ENCODE assay signal across 8 mouse cellular contexts in genomic region chr10:75517758-75518143, GRCm38 (mm10). TPM values are rescaled to one million over a fixed set of nuclear protein-coding genes. Genes with fewer than 3 reads are reported as not detected.
DNase-seq lines count a peak whose midpoint lies in the region; ATAC-seq lines count a peak whose summit lies in the region.

Gene Gucd1 (minus strand): TSS chr10:75517972.

- peak; percentile 92 for DNase-seq in c-Kit-negative CD71-positive TER-119-positive erythroid progenitor cells, embryonic 14.5 days (ENCODE audit: low read depth, low spot score)
- DNase-seq in fibroblast of lung, adult 2 months (ENCODE audit: low read depth): peak; percentile 88
- DNase-seq in kidney, postnatal 14 days: peak; percentile 97
- peak; percentile 94 for DNase-seq in liver, embryonic 13.5 days
- DNase-seq in neural tube, embryonic 10.5 days (ENCODE audit: extremely low spot score, low spot score): peak; percentile 99

- peak within 1 kb of the TSS; percentile 79 to 96 for H3K4me3 ChIP-seq in heart, embryonic 14.5 days (ENCODE audit: control insufficient read depth in 1 of 2, insufficient read depth in 1 of 2, low read depth in 1 of 2, low read length in 2 of 2)
- peak within 1 kb of the TSS; percentile 97 for H3K4me3 ChIP-seq in liver, embryonic 13.5 days (replicated peaks)
- H3K4me3 ChIP-seq in stomach, embryonic 16.5 days (replicated peaks; ENCODE audit: low read length): peak within 1 kb of the TSS; percentile 97

- H3K27ac ChIP-seq in heart, embryonic 14.5 days (replicated peaks in 1 of 2; ENCODE audit: control insufficient read depth in 1 of 2, insufficient read depth in 1 of 2, low read depth in 2 of 2, low read length in 2 of 2): peak within 1 kb of the TSS; percentile 98 to 99
- H3K27ac ChIP-seq in liver, embryonic 13.5 days: peak within 1 kb of the TSS; percentile 99
- H3K27ac ChIP-seq in stomach, embryonic 16.5 days (ENCODE audit: low read length): peak within 1 kb of the TSS; percentile 97

- peaks cover 7 to 36% of the 10 kb centered on the region in 2 experiments; a peak in 3 of 4 replicates for H3K4me1 ChIP-seq in heart, embryonic 14.5 days (ENCODE audit: control insufficient read depth in 2 of 2, insufficient read depth in 2 of 2, low read length in 2 of 2)
- H3K4me1 ChIP-seq in liver, embryonic 13.5 days (replicated peaks): peaks cover 71% of the 10 kb centered on the region
- peaks cover 27% of the 10 kb centered on the region for H3K4me1 ChIP-seq in stomach, embryonic 16.5 days (ENCODE audit: control insufficient read depth, insufficient read depth, low read length)

- no peaks in the 10 kb centered on the region for H3K27me3 ChIP-seq in heart, embryonic 14.5 days (ENCODE audit: control insufficient read depth, insufficient read depth, low read length)
- H3K27me3 ChIP-seq in liver, embryonic 13.5 days: no peaks in the 10 kb centered on the region
- no peaks in the 10 kb centered on the region for H3K27me3 ChIP-seq in stomach, embryonic 16.5 days (ENCODE audit: control insufficient read depth, insufficient read depth, low read length)

- H3K36me3 ChIP-seq in heart, embryonic 14.5 days (ENCODE audit: control insufficient read depth, insufficient read depth, low read length): peaks cover 36% of the 10 kb centered on the region
- H3K36me3 ChIP-seq in liver, embryonic 13.5 days: peaks cover 49% of the 10 kb centered on the region
- no peaks in the 10 kb centered on the region; the same call in 1 of the 2 replicates for H3K36me3 ChIP-seq in stomach, embryonic 16.5 days (ENCODE audit: control insufficient read depth, insufficient read depth, low read length)

- ATAC-seq in CD4-positive, CD25-positive, alpha-beta regulatory T cell, adult 4 months: peak; percentile 81
- ATAC-seq in heart, embryonic 14.5 days (ENCODE audit: insufficient number of reproducible peaks, insufficient read depth, low FRiP score, low read depth): peak; percentile 82
- ATAC-seq in liver, embryonic 13.5 days (ENCODE audit: low read depth): peak; percentile 69
- peak; percentile 91 for ATAC-seq in stomach, embryonic 16.5 days (ENCODE audit: insufficient read depth, low FRiP score)

- peak within 1 kb of the TSS; percentile 92 for H3K9ac ChIP-seq in heart, embryonic 14.5 days (ENCODE audit: low read length)
- H3K9ac ChIP-seq in liver, embryonic 13.5 days: peak within 1 kb of the TSS; percentile 99
- H3K9ac ChIP-seq in stomach, embryonic 16.5 days (ENCODE audit: low read length): peak within 1 kb of the TSS; percentile 99

- H3K9me3 ChIP-seq in heart, embryonic 14.5 days (ENCODE audit: control insufficient read depth, low read length): no peaks in the 10 kb centered on the region
- no peaks in the 10 kb centered on the region for H3K9me3 ChIP-seq in liver, embryonic 13.5 days (replicated peaks)
- H3K9me3 ChIP-seq in stomach, embryonic 16.5 days (replicated peaks; ENCODE audit: control insufficient read depth, low read length): no peaks in the 10 kb centered on the region

- peak within 1 kb of the TSS; percentile 71 for H3K4me2 ChIP-seq in heart, embryonic 14.5 days (ENCODE audit: low read length)
- H3K4me2 ChIP-seq in liver, embryonic 13.5 days: peak within 1 kb of the TSS; percentile 92
- peak within 1 kb of the TSS; percentile 88 for H3K4me2 ChIP-seq in stomach, embryonic 16.5 days (ENCODE audit: low read depth, low read length)

- 0% methylated on average over 20 of the region's 20 CpGs for WGBS in heart, embryonic 14.5 days
- WGBS in liver, embryonic 13.5 days (ENCODE audit: insufficient replicate concordance): under 1% methylated on average over 20 of the region's 20 CpGs
- under 1% methylated on average over 20 of the region's 20 CpGs for WGBS in stomach, embryonic 16.5 days

RNA-seq across cellular contexts. Expression of gene Gucd1, which starts in this region (rescaled TPM):
- polyA plus RNA-seq in CD4-positive, CD25-positive, alpha-beta regulatory T cell, adult 4 months (2017; shearing (Covaris generic)): 10 to 100 TPM; 16.2 to 23.0 TPM
- polyA plus RNA-seq in heart, embryonic 14.5 days (2014; fragmentation: Nextera tagmentation; extraction: Ambion mirVana): 32.8 and 39.7 TPM in 2 replicates
- 48.7 and 50.4 TPM in 2 replicates for polyA plus RNA-seq in liver, embryonic 13.5 days (2015; fragmentation: Nextera tagmentation; extraction: Ambion mirVana)
- 24.7 and 26.7 TPM in 2 replicates for polyA plus RNA-seq in stomach, embryonic 16.5 days (2015; fragmentation: Nextera tagmentation; extraction: Ambion mirVana)

Comparison
In these comparisons a context has a peak if more than half of its experiments do, and no peak if none do; other contexts are left out.
1. Peak in every context shown above with its lines: DNase-seq, ATAC-seq, H3K4me3 ChIP-seq and H3K27ac ChIP-seq.